Mouse (Mus musculus): Measurements from ENCODE around the gene Hrasls5.

GRCm38 (mm10) chr19:7577710-7578109, 34.6 kb upstream of the Hrasls5 start:
- TF ChIP-seq CTCF (IDR thresholded peaks at IDR 0.05; ENCODE audit: control insufficient read depth, insufficient read depth, low read length), result no peak
- no peak for TF ChIP-seq POLR2A (IDR thresholded peaks at IDR 0.05; ENCODE audit: borderline replicate concordance, control insufficient read depth, low read depth, low read length)

Data from bone marrow, adult 2 months (tissue).